Mouse (Mus musculus): ENCODE results near the gene Olfr1128. TPM values are rescaled to one million over a fixed set of nuclear protein-coding genes. Genes with fewer than 3 reads are reported as not detected.
"Not testable (repeated sequence)": the region's sequence is repeated elsewhere in the genome, so short reads cannot be mapped to it uniquely, and the experiment has no call there.

The Olfr1128 gene
- polyA plus RNA-seq (2012; rRNA removed): not detected in 2 replicates

DNA sequence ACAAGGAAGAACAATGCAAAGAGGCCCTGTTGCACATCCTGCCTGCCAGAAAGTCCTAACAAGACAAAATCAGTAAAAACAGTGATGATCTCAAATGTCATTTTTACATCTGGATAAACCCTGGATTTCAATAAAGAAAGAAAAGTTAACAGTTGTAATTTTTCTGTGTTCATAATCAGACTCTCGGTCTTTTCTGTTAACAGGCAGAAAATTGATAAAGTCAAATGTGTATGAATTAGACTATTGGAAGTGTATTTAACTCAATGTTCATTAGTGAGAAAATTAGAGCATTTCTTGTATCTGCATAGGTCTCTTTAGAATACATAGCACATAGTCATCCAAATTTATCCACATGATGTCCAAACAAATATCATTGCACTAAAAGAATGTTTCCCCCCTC is at the start of gene Olfr1128:
Gene Olfr1128 (minus strand): TSS at position 101 of the 400 bp plus-strand sequence.
- H3K4me3 ChIP-seq (ENCODE audit: control insufficient read depth, insufficient read depth, low read length): no peak within 1 kb of the TSS
- DNase-seq: no peak
- no peaks in the 10 kb centered on the region for H3K4me1 ChIP-seq (replicated peaks; ENCODE audit: control insufficient read depth, insufficient read depth, low read length)
- 96% methylated on average over 1 of the region's 1 CpGs for WGBS
- no peak within 1 kb of the TSS for H3K27ac ChIP-seq (ENCODE audit: control insufficient read depth, insufficient read depth, low read length)
- no peaks in the 10 kb centered on the region for H3K27me3 ChIP-seq (ENCODE audit: control insufficient read depth, insufficient read depth, low read length)
- TF ChIP-seq POLR2A (IDR thresholded peaks at IDR 0.05; ENCODE audit: control insufficient read depth, extremely low read depth, insufficient read depth, low read length, poor library complexity) (no peak), CTCF (IDR thresholded peaks at IDR 0.05; ENCODE audit: borderline replicate concordance, control insufficient read depth, extremely low read depth, insufficient read depth, low read length, poor library complexity) (no peak)
- no peaks in the 10 kb centered on the region for H3K36me3 ChIP-seq (ENCODE audit: control insufficient read depth, insufficient read depth, low read length)

DNA sequence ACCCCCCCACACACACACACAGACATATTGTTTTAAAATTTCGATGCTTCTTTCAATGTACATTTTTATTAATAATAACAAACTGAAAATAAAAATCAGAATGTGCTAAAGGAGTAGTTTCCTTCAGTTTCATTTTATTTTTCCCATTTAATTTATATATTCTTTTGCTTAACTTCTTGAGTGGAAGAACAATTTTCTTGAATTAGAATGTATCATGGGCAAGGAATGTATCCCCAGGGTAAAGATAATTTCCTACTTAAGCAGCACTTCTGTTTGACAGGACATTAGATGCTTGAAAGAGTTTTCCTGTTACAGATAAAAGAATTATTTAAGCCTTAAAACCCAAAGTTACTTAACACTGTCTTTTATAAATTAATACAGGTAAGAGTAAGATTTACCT is 28.3 kb upstream of the Olfr1128 start, which contains the start of gene Olfr1129:
Gene Olfr1129 (plus strand): TSS at position 301 of the 400 bp plus-strand sequence.
- H3K27ac ChIP-seq (ENCODE audit: control insufficient read depth, insufficient read depth, low read length); H3K4me1 ChIP-seq (replicated peaks; ENCODE audit: control insufficient read depth, insufficient read depth, low read length); DNase-seq; H3K27me3 ChIP-seq (ENCODE audit: control insufficient read depth, insufficient read depth, low read length); H3K36me3 ChIP-seq (ENCODE audit: control insufficient read depth, insufficient read depth, low read length); H3K4me3 ChIP-seq (ENCODE audit: control insufficient read depth, insufficient read depth, low read length): not testable (repeated sequence)
- 73% methylated on average over 1 of the region's 1 CpGs for WGBS

DNA sequence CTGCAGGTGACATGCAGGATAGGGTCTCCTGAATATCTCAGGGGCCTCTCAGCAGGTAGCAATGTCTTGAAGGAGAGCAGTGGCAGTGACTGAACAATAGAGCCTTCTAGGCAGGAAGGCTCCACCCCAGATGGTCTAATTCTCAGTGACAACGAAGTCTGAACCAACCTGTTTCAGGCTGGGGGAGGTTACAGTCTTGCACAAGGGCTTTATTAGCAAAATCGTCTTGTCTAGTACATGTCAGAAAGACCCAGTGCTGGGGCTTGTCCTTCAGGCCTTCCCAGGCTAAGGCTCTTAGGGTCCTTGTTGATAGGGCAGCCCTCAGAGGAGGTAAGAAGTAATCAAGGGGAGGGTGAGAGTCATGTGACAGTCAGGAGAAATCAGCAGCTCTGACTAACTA is 10.5 kb downstream of the Olfr1128 start:
- no peaks in the 10 kb centered on the region for H3K36me3 ChIP-seq (ENCODE audit: control insufficient read depth, insufficient read depth, low read length)
- no peak overlapping the region for H3K27ac ChIP-seq (ENCODE audit: control insufficient read depth, insufficient read depth, low read length)
- H3K4me3 ChIP-seq (ENCODE audit: control insufficient read depth, insufficient read depth, low read length): no peak overlapping the region
- no peaks in the 10 kb centered on the region for H3K27me3 ChIP-seq (ENCODE audit: control insufficient read depth, insufficient read depth, low read length)
- TF ChIP-seq POLR2A (IDR thresholded peaks at IDR 0.05; ENCODE audit: control insufficient read depth, extremely low read depth, insufficient read depth, low read length, poor library complexity) (no peak), CTCF (IDR thresholded peaks at IDR 0.05; ENCODE audit: borderline replicate concordance, control insufficient read depth, extremely low read depth, insufficient read depth, low read length, poor library complexity) (no peak)
- H3K4me1 ChIP-seq (replicated peaks; ENCODE audit: control insufficient read depth, insufficient read depth, low read length): no peaks in the 10 kb centered on the region
- WGBS: 79% methylated on average over 2 of the region's 2 CpGs
- no peak for DNase-seq

DNA sequence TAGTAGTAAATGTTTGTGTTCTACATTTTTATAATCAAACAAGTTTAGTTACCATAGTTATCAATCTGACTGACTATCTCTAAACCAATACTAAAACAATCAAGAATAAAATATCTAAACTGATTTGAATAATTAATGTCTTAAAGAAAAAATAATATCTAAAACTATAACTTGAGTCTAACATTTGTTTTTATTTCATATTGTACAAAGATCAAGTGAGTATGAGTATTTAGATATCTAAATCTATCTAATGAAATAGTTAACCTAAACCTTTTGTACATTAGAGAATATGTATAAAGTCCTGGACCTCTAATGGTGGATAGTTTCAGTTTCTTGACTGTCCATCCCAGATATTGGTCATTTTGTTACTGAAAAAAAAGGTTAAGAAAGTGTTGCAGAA is 13.8 kb downstream of the Olfr1128 start, which contains the start of gene Olfr153:
Gene Olfr153 (plus strand): TSS at position 301 of the 400 bp plus-strand sequence.
- Histone ChIP-seq H3K27ac (ENCODE audit: control insufficient read depth, insufficient read depth, low read length) (no peak within 1 kb of the TSS), H3K36me3 (ENCODE audit: control insufficient read depth, insufficient read depth, low read length) (no peaks in the 10 kb centered on the region), H3K4me1 (replicated peaks; ENCODE audit: control insufficient read depth, insufficient read depth, low read length) (no peaks in the 10 kb centered on the region), H3K27me3 (ENCODE audit: control insufficient read depth, insufficient read depth, low read length) (no peaks in the 10 kb centered on the region), H3K4me3 (ENCODE audit: control insufficient read depth, insufficient read depth, low read length) (no peak within 1 kb of the TSS)
- no peak for DNase-seq
- no peak for TF ChIP-seq CTCF (IDR thresholded peaks at IDR 0.05; ENCODE audit: borderline replicate concordance, control insufficient read depth, extremely low read depth, insufficient read depth, low read length, poor library complexity)
- TF ChIP-seq POLR2A (IDR thresholded peaks at IDR 0.05; ENCODE audit: control insufficient read depth, extremely low read depth, insufficient read depth, low read length, poor library complexity): no peak

DNA sequence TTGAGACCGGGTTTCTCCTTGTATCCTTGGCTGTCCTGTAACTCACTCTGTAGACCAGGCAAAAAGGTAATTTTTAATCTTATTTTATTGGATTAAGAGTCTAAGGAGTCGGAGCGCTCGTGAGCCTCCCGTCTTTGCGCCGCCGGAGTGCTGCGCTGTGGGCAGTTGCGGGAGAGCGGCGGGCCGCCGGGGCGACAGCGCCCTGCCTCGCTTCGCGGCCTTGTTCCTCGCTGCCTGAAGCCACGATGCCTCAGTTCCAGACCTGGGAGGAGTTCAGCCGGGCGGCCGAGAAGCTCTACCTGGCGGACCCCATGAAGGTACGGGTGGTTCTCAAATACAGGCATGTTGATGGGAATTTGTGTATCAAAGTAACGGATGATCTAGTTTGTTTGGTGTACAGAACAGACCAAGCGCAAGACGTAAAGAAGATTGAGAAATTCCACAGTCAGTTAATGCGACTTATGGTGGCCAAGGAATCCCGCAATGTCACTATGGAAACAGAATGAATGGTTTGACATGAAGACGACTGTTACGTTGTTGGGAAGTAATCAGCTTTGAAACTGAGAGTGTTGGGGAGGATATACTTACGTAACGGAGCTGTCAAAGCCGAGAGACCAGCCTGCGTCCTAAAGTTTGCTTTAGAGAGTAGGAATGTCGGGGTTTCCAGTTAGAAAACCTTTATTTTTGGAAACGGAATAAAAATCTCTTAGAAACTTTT is 19.3 kb downstream of the Olfr1128 start:
- H3K4me3 ChIP-seq (ENCODE audit: control insufficient read depth, insufficient read depth, low read length): not testable (repeated sequence)
- 48% methylated on average over 39 of the region's 39 CpGs for WGBS

DNA sequence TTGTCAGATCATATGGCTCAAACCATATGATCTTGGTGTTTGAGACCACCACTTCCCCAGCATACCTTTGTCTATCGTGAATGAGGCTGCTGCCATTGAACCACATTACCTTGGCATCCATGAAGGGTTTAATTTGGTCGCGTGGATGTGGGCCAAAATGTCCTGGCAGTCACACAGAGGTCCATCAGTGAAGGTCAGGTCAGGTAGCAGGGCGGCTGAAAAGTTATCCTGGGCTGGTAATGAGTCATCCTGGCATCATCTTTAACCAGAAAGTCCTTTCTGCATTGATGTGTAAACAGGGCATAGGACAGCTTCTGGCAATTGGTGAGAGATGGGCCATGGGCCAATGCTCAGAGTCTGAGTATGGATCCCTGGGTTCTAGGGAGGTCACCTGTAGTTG is 24.7 kb downstream of the Olfr1128 start:
- DNase-seq: no peak
- Histone ChIP-seq H3K4me1 (replicated peaks; ENCODE audit: control insufficient read depth, insufficient read depth, low read length) (no peaks in the 10 kb centered on the region), H3K4me3 (ENCODE audit: control insufficient read depth, insufficient read depth, low read length) (no peak overlapping the region), H3K36me3 (ENCODE audit: control insufficient read depth, insufficient read depth, low read length) (no peaks in the 10 kb centered on the region), H3K27ac (ENCODE audit: control insufficient read depth, insufficient read depth, low read length) (no peak overlapping the region), H3K27me3 (ENCODE audit: control insufficient read depth, insufficient read depth, low read length) (no peaks in the 10 kb centered on the region)
- WGBS: 83% methylated on average over 4 of the region's 4 CpGs
- TF ChIP-seq CTCF (IDR thresholded peaks at IDR 0.05; ENCODE audit: borderline replicate concordance, control insufficient read depth, extremely low read depth, insufficient read depth, low read length, poor library complexity) (no peak), POLR2A (IDR thresholded peaks at IDR 0.05; ENCODE audit: control insufficient read depth, extremely low read depth, insufficient read depth, low read length, poor library complexity) (no peak)

More for the DNA sequence above, 19.3 kb downstream of the Olfr1128 start:
- not testable (repeated sequence) for H3K4me1 ChIP-seq (replicated peaks; ENCODE audit: control insufficient read depth, insufficient read depth, low read length); H3K27me3 ChIP-seq (ENCODE audit: control insufficient read depth, insufficient read depth, low read length); DNase-seq; H3K36me3 ChIP-seq (ENCODE audit: control insufficient read depth, insufficient read depth, low read length); H3K27ac ChIP-seq (ENCODE audit: control insufficient read depth, insufficient read depth, low read length)

DNA sequence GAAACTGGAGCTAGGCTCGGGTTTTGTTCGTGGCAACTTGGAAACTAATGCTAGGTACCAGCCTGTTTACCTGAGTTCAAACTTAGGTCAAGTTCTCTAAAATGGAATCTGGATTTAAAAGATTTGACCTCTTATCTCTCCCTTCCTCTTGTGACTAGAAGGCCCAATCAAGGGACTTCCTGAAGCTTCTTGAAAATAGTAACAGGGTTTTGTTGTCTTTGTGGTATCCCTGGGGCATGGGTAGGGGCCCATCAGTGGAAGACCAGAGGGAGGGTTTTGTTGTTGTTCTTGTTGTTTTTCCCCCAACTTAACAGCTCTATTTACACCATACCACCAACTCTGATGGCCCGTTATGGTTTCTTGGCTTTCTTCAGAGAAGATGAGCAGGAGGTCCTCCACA is 28.8 kb downstream of the Olfr1128 start:
- WGBS: 88% methylated on average over 3 of the region's 3 CpGs
- Histone ChIP-seq H3K4me3 (ENCODE audit: control insufficient read depth, insufficient read depth, low read length) (no peak overlapping the region), H3K27ac (ENCODE audit: control insufficient read depth, insufficient read depth, low read length) (no peak overlapping the region), H3K4me1 (replicated peaks; ENCODE audit: control insufficient read depth, insufficient read depth, low read length) (no peaks in the 10 kb centered on the region), H3K36me3 (ENCODE audit: control insufficient read depth, insufficient read depth, low read length) (no peaks in the 10 kb centered on the region), H3K27me3 (ENCODE audit: control insufficient read depth, insufficient read depth, low read length) (no peaks in the 10 kb centered on the region)
- TF ChIP-seq CTCF (IDR thresholded peaks at IDR 0.05; ENCODE audit: borderline replicate concordance, control insufficient read depth, extremely low read depth, insufficient read depth, low read length, poor library complexity) (no peak), POLR2A (IDR thresholded peaks at IDR 0.05; ENCODE audit: control insufficient read depth, extremely low read depth, insufficient read depth, low read length, poor library complexity) (no peak)
- no peak for DNase-seq
